Mouse (Mus musculus): ENCODE results near the gene Tecpr1. TPM values are rescaled to one million over a fixed set of nuclear protein-coding genes. Genes with fewer than 3 reads are reported as not detected.

The Tecpr1 gene
- polyA plus RNA-seq, 1 experiment from 2014 or later, result 24.7 TPM

- H3K27ac ChIP-seq (ENCODE audit: low read length), result peak overlapping the region; percentile 96
- H3K36me3 ChIP-seq (ENCODE audit: control insufficient read depth, insufficient read depth, low read length), result 0 out of 2 replicates have a peak, but pooled peaks cover 3% of the 10 kb centered on the region
- WGBS, result 17% methylated on average over 4 of the region's 4 CpGs
- no peak overlapping the region for H3K9ac ChIP-seq (ENCODE audit: low read length)
- peak overlapping the region; percentile 12; the same call in 1 of the 2 replicates for H3K4me2 ChIP-seq (ENCODE audit: low read depth, low read length)
- no peak overlapping the region for H3K4me3 ChIP-seq (replicated peaks; ENCODE audit: low read length)
- H3K4me1 ChIP-seq (ENCODE audit: control insufficient read depth, insufficient read depth, low read length), result peaks cover 18% of the 10 kb centered on the region
- H3K27me3 ChIP-seq (ENCODE audit: control insufficient read depth, insufficient read depth, low read length), result no peaks in the 10 kb centered on the region
- peak; percentile 91 for ATAC-seq (ENCODE audit: insufficient read depth, low FRiP score)
- no peaks in the 10 kb centered on the region for H3K9me3 ChIP-seq (replicated peaks; ENCODE audit: control insufficient read depth, low read length)
Measured at GRCm38 (mm10) chr5:144158604-144159003, 64.8 kb downstream of the Tecpr1 start.

GRCm38 (mm10) chr5:144154528-144154927, 68.9 kb downstream of the Tecpr1 start:
- ATAC-seq (ENCODE audit: insufficient read depth, low FRiP score), result no peak
- Histone ChIP-seq H3K27ac (ENCODE audit: low read length) (no peak overlapping the region), H3K27me3 (ENCODE audit: control insufficient read depth, insufficient read depth, low read length) (no peaks in the 10 kb centered on the region), H3K4me3 (replicated peaks; ENCODE audit: low read length) (no peak overlapping the region), H3K9ac (ENCODE audit: low read length) (no peak overlapping the region), H3K36me3 (ENCODE audit: control insufficient read depth, insufficient read depth, low read length) (no peaks in the 10 kb centered on the region), H3K9me3 (replicated peaks; ENCODE audit: control insufficient read depth, low read length) (no peaks in the 10 kb centered on the region), H3K4me2 (ENCODE audit: low read depth, low read length) (no peak overlapping the region), H3K4me1 (ENCODE audit: control insufficient read depth, insufficient read depth, low read length) (peaks cover 13% of the 10 kb centered on the region)
- WGBS, result 24% methylated on average over 7 of the region's 7 CpGs

DNA sequence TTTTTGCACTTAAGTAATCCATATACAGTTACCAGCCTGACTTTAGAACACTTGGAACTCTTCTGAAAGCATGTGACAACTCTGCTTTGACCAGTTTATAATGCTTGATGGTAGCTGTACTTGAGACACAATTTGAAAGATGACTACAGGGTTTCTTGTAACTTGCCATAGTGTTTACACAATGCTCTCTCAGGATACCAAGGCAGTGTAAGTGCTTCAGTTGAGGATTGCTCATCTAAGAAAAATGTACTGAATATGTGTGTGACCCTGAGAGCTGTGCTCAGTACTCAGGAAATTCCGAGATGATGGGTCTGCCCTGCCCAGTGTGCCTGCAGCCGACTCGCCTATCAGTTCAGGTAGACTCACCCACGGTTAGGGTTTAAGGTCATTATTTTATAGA, 72.1 kb downstream of the Tecpr1 start:
- no peaks in the 10 kb centered on the region for H3K4me1 ChIP-seq (ENCODE audit: control insufficient read depth, insufficient read depth, low read length)
- 79% methylated on average over 4 of the region's 4 CpGs for WGBS
- H3K9ac ChIP-seq (ENCODE audit: low read length), result no peak overlapping the region
- no peak overlapping the region for H3K4me2 ChIP-seq (ENCODE audit: low read depth, low read length)
- no peaks in the 10 kb centered on the region for H3K27me3 ChIP-seq (ENCODE audit: control insufficient read depth, insufficient read depth, low read length)
- no peak overlapping the region for H3K27ac ChIP-seq (ENCODE audit: low read length)
- H3K9me3 ChIP-seq (replicated peaks; ENCODE audit: control insufficient read depth, low read length), result no peaks in the 10 kb centered on the region
- H3K4me3 ChIP-seq (replicated peaks; ENCODE audit: low read length), result no peak overlapping the region
- H3K36me3 ChIP-seq (ENCODE audit: control insufficient read depth, insufficient read depth, low read length), result no peaks in the 10 kb centered on the region; the same call in 1 of the 2 replicates
- no peak for ATAC-seq (ENCODE audit: insufficient read depth, low FRiP score)

DNA sequence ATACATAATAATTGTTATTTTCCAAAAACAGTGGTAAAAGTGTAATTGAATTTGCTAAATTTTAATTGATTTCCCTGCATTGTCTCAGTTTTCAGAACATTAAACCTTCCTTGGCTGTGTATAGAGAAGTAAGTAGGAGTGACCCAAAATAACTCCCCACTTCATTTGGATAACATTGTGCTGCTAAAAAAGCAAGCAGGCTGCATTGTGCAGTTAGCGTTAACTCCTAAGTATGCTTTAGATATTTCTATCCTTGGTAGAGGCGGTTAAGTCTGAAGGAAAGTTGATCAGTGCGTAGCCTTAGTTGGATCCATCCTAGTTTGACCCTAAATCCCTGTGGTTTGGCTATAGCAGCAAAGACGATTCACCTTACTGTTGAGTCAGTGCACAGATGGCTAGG, 73.9 kb downstream of the Tecpr1 start:
- H3K27me3 ChIP-seq (ENCODE audit: control insufficient read depth, insufficient read depth, low read length), result no peaks in the 10 kb centered on the region
- no peaks in the 10 kb centered on the region for H3K9me3 ChIP-seq (replicated peaks; ENCODE audit: control insufficient read depth, low read length)
- no peak overlapping the region for H3K9ac ChIP-seq (ENCODE audit: low read length)
- 87% methylated on average over 4 of the region's 4 CpGs for WGBS
- no peak overlapping the region for H3K4me3 ChIP-seq (replicated peaks; ENCODE audit: low read length)
- no peaks in the 10 kb centered on the region; the same call in 1 of the 2 replicates for H3K36me3 ChIP-seq (ENCODE audit: control insufficient read depth, insufficient read depth, low read length)
- no peak overlapping the region for H3K27ac ChIP-seq (ENCODE audit: low read length)
- no peak overlapping the region for H3K4me2 ChIP-seq (ENCODE audit: low read depth, low read length)
- no peak for ATAC-seq (ENCODE audit: insufficient read depth, low FRiP score)
- no peaks in the 10 kb centered on the region for H3K4me1 ChIP-seq (ENCODE audit: control insufficient read depth, insufficient read depth, low read length)

GRCm38 (mm10) chr5:144146898-144147297, 76.5 kb downstream of the Tecpr1 start:
- no peak overlapping the region for H3K4me3 ChIP-seq (replicated peaks; ENCODE audit: low read length)
- no peaks in the 10 kb centered on the region for H3K9me3 ChIP-seq (replicated peaks; ENCODE audit: control insufficient read depth, low read length)
- no peak overlapping the region for H3K27ac ChIP-seq (ENCODE audit: low read length)
- ATAC-seq (ENCODE audit: insufficient read depth, low FRiP score), result no peak
- no peaks in the 10 kb centered on the region for H3K4me1 ChIP-seq (ENCODE audit: control insufficient read depth, insufficient read depth, low read length)
- no peak overlapping the region for H3K9ac ChIP-seq (ENCODE audit: low read length)
- no peaks in the 10 kb centered on the region for H3K27me3 ChIP-seq (ENCODE audit: control insufficient read depth, insufficient read depth, low read length)
- no peak overlapping the region for H3K4me2 ChIP-seq (ENCODE audit: low read depth, low read length)
- no peaks in the 10 kb centered on the region; the same call in 1 of the 2 replicates for H3K36me3 ChIP-seq (ENCODE audit: control insufficient read depth, insufficient read depth, low read length)

Other genes starting within 250 kb of the Tecpr1 start
- 72.5 and 79.7 TPM in 2 replicates for gene Ccz1, start 208.7 kb downstream of the Tecpr1 start, polyA plus RNA-seq (2015; fragmentation: Nextera tagmentation; extraction: Ambion mirVana)
- 0.43 TPM in 1 of 2 replicates, not detected in the other for gene Ocm, start 196.9 kb downstream of the Tecpr1 start, polyA plus RNA-seq (2015; fragmentation: Nextera tagmentation; extraction: Ambion mirVana)
- gene Lmtk2, start 123.2 kb downstream of the Tecpr1 start, polyA plus RNA-seq (2015; fragmentation: Nextera tagmentation; extraction: Ambion mirVana), result 6.5 TPM in 2 replicates
- gene Bhlha15, start 33.3 kb downstream of the Tecpr1 start, polyA plus RNA-seq (2015; fragmentation: Nextera tagmentation; extraction: Ambion mirVana), result 21.3 and 23.0 TPM in 2 replicates
- gene Bri3, start 20.8 kb upstream of the Tecpr1 start, polyA plus RNA-seq (2015; fragmentation: Nextera tagmentation; extraction: Ambion mirVana), result 88.0 and 93.6 TPM in 2 replicates
- gene Baiap2l1, start 134.5 kb upstream of the Tecpr1 start, polyA plus RNA-seq (2015; fragmentation: Nextera tagmentation; extraction: Ambion mirVana), result 19.3 and 22.6 TPM in 2 replicates

Measured in stomach, embryonic 16.5 days (tissue).